Mouse (Mus musculus) neural tube, embryonic 12.5 days (tissue): Measurements from ENCODE around the gene Cluh. TPM values are rescaled to one million over a fixed set of nuclear protein-coding genes. Genes with fewer than 3 reads are reported as not detected.
A peak's percentile ranks its signal among the peaks of the same experiment; 100 is the strongest.

ENCODE experiments used
- ATAC-seq: fragments of 200-750 bp; cut with Nextera tagmentation; 2 replicates; pipeline ENCODE4 v1.8.0; 2017; ENCODE audit warnings: low read depth, mild to moderate bottlenecking, moderate TSS enrichment, moderate library complexity; ENCODE audit not compliant: low FRiP score
- H3K27ac ChIP-seq: fragments of 300-500 bp; sonication (generic); 2 replicates; pipeline ENCODE4 v1.5.1; 2016
- H3K27me3 ChIP-seq: fragments of 300-500 bp; sonication (generic); replicated peaks from 2 replicates; pipeline ENCODE4 v1.6.1; 2016; ENCODE audit warnings: mild to moderate bottlenecking
- H3K36me3 ChIP-seq: fragments of 300-500 bp; sonication (generic); 2 replicates; pipeline ENCODE4 v1.6.1; 2016; ENCODE audit warnings: mild to moderate bottlenecking
- H3K4me1 ChIP-seq: fragments of 300-500 bp; sonication (generic); 2 replicates; pipeline ENCODE4 v1.6.1; 2016
- H3K4me2 ChIP-seq: fragments of 300-500 bp; sonication (generic); replicated peaks from 2 replicates; pipeline ENCODE4 v1.6.1; 2016; ENCODE audit warnings: mild to moderate bottlenecking
- H3K4me3 ChIP-seq: fragments of 300-500 bp; sonication (generic); 2 replicates; pipeline ENCODE4 v1.5.1; 2016
- H3K9ac ChIP-seq: fragments of 300-500 bp; sonication (generic); 2 replicates; pipeline ENCODE4 v1.6.1; 2016; ENCODE audit warnings: mild to moderate bottlenecking
- H3K9me3 ChIP-seq: fragments of 300-500 bp; sonication (generic); 2 replicates; pipeline ENCODE4 v1.6.1; 2016; ENCODE audit warnings: mild to moderate bottlenecking
- WGBS: fragments of 180-500 bp; shearing (Covaris S2); methylation state at CpG from one replicate; pipeline ENCODE4 v1.1.7; 2016; 5-methylcytosine and 5-hydroxymethylcytosine counted together
- polyA plus RNA-seq: library from polyadenylated mRNA; unstranded; fragments of >200 nt; fragmentation: Nextera tagmentation; extraction: Ambion mirVana; gene quantifications from 2 replicates; pipeline ENCODE4 v1.2.1, GENCODE M21; 2016

Cluh gene
- 18.4 and 20.2 TPM in 2 replicates for polyA plus RNA-seq

- Histone ChIP-seq H3K4me2 (peak within 1 kb of the TSS; percentile 96), H3K9me3 (no peaks in the 10 kb centered on the region), H3K36me3 (no peaks in the 10 kb centered on the region), H3K27ac (peak within 1 kb of the TSS; percentile 15; the same call in 1 of the 2 replicates), H3K9ac (peak within 1 kb of the TSS; percentile 80), H3K4me3 (peak within 1 kb of the TSS; percentile 84), H3K4me1 (peaks cover 48% of the 10 kb centered on the region), H3K27me3 (no peaks in the 10 kb centered on the region)
- WGBS = under 1% methylated on average over 58 of the region's 58 CpGs
- ATAC-seq = peak; percentile 86
Measured at GRCm38 (mm10) chr11:74649095-74649646, at the start of gene Cluh. Cluh (plus strand) TSS chr11:74649495.

DNA sequence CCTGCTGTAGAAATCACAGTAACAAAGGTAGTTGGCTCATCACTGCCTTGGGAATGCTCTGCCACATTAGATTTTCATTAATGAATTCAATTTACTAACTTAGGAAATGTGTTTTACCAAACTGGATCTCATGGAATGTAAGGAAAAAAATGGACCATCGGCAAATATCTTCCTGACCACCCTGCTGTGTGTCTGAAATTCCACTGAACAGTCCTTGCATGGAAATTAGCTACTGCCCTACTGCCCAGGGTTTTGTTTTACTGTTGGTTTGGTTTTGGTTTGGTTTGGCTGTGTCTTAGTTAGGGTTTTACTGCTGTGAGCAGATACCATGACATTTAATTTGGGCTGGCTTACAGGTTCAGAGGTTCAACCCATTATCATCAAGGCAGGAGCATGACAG is 47.0 kb upstream of the Cluh start:
- WGBS = 86% methylated on average over 1 of the region's 1 CpGs

GRCm38 (mm10) chr11:74610068-74610467 is 39.2 kb upstream of the Cluh start:
- H3K9ac ChIP-seq = no peak overlapping the region
- H3K4me1 ChIP-seq = peaks cover 6% of the 10 kb centered on the region
- H3K27me3 ChIP-seq = peaks cover 35% of the 10 kb centered on the region
- H3K9me3 ChIP-seq = no peaks in the 10 kb centered on the region
- no peak overlapping the region for H3K27ac ChIP-seq
- peak overlapping the region; percentile 78 for H3K4me2 ChIP-seq
- 0 out of 2 replicates have a peak overlapping the region, but pooled peaks have one; percentile 39 for H3K4me3 ChIP-seq
- H3K36me3 ChIP-seq = no peaks in the 10 kb centered on the region
- ATAC-seq = no peak
- WGBS = 20% methylated on average over 5 of the region's 5 CpGs

More for the DNA sequence above, 47.0 kb upstream of the Cluh start:
- H3K4me2 ChIP-seq = no peak overlapping the region
- H3K36me3 ChIP-seq = no peaks in the 10 kb centered on the region
- ATAC-seq = no peak
- H3K27ac ChIP-seq = no peak overlapping the region
- no peak overlapping the region for H3K9ac ChIP-seq
- H3K4me3 ChIP-seq = no peak overlapping the region
- no peaks in the 10 kb centered on the region for H3K27me3 ChIP-seq
- H3K4me1 ChIP-seq = no peaks in the 10 kb centered on the region
- H3K9me3 ChIP-seq = peaks cover 7% of the 10 kb centered on the region; the same call in 1 of the 2 replicates

DNA sequence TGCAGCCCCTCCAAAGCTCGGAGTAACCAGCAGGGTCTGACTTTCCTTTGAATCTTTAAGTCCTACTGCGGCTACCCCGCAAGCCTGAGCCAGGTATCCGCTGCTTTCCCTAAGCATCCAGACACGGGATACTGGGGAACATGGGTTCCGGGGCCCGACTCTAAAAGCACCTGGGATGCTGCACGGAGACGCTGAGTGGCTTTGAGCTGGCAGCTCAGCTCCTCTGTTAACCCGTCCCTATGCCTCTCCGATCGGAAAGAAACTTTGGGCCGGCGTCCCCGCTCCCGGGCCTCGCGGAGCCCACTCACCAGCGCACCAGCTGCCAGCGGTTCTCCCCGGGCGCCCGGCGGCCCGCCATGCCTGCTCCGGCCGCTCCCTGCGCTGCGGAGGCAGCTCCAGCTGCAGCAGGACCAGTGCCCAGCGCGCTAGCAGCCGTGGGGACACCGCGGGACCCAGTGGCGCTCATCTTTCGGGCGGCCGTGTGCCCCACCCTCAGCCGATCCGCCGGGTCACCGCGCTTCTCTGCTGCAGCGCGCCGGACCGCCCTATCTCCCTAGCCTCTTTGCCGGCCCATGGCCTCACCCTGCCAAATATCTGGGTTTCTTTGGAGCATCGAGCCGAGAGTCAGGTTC is 38.6 kb upstream of the Cluh start, which contains the start of gene Rap1gap2:
Rap1gap2 (minus strand) TSS at position 371 of the 632 bp plus-strand sequence.
- Histone ChIP-seq H3K4me2 (peak within 1 kb of the TSS; percentile 78), H3K4me1 (peaks cover 6% of the 10 kb centered on the region), H3K4me3 (peak within 1 kb of the TSS; percentile 39), H3K9me3 (no peaks in the 10 kb centered on the region), H3K27ac (no peak within 1 kb of the TSS), H3K9ac (peak within 1 kb of the TSS; percentile 55), H3K36me3 (no peaks in the 10 kb centered on the region), H3K27me3 (peaks cover 35% of the 10 kb centered on the region)
- WGBS = 1% methylated on average over 50 of the region's 50 CpGs
- ATAC-seq = 0 out of 2 replicates have a peak, but pooled peaks have one; percentile 33

GRCm38 (mm10) chr11:74611437-74611836 is 37.9 kb upstream of the Cluh start:
- H3K27me3 ChIP-seq = peaks cover 35% of the 10 kb centered on the region
- WGBS = 19% methylated on average over 7 of the region's 7 CpGs
- no peaks in the 10 kb centered on the region for H3K9me3 ChIP-seq
- no peaks in the 10 kb centered on the region for H3K36me3 ChIP-seq
- no peak for ATAC-seq
- no peak overlapping the region for H3K9ac ChIP-seq
- no peak overlapping the region for H3K4me3 ChIP-seq
- peaks cover 6% of the 10 kb centered on the region for H3K4me1 ChIP-seq
- no peak overlapping the region for H3K27ac ChIP-seq
- no peak overlapping the region for H3K4me2 ChIP-seq

DNA sequence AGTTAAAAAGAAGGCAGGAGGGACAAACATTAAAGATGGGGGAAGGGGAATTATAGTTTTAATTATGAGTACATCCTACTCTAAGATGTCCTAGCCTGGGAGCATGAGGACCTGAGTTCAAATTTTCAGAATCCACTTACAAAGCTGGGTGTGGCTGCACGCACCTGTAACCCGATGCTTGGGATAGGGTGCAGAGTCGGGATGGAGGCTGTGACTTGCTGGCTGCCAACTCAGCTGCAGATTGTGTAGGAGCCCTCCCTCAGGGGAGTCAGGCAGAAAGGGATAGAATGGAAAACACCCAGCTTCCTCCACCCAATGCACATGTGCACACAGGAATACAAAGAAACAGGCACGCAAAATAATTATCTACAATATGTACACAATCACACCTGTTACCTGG is 35.9 kb upstream of the Cluh start:
- H3K4me3 ChIP-seq = no peak overlapping the region
- peaks cover 39% of the 10 kb centered on the region for H3K27me3 ChIP-seq
- no peak overlapping the region for H3K4me2 ChIP-seq
- H3K9me3 ChIP-seq = no peaks in the 10 kb centered on the region
- WGBS = 68% methylated on average over 4 of the region's 4 CpGs
- H3K4me1 ChIP-seq = peaks cover 6% of the 10 kb centered on the region
- no peak overlapping the region for H3K27ac ChIP-seq
- no peak for ATAC-seq
- H3K9ac ChIP-seq = no peak overlapping the region
- no peaks in the 10 kb centered on the region for H3K36me3 ChIP-seq

DNA sequence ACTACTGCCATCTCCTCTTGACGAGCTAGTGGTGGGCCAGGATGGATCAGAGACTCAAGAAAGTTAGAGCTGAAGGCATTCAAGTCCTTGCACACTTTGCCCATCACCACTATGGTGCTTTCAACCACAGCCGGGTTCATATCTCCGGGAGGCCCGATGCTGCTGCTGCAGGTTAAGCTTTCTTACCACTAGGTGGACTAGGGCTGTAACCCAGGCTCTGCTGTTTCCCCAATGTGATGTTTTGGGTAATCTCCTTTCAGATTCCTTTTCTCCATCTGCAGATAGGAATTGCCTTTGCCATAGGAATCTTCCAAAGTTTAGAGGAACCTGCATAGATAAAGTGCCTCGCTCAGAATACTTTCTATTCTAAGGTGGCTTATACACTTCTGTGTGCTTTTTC is 33.7 kb upstream of the Cluh start:
- H3K27me3 ChIP-seq = peaks cover 36% of the 10 kb centered on the region
- H3K9me3 ChIP-seq = no peaks in the 10 kb centered on the region

GRCm38 (mm10) chr11:74619201-74619955 is 29.9 kb upstream of the Cluh start, which contains the start of gene Ccdc92b:
Ccdc92b (plus strand) TSS chr11:74619605.
- Histone ChIP-seq H3K4me2 (peak within 1 kb of the TSS; percentile 76), H3K4me1 (peaks cover 8% of the 10 kb centered on the region; the same call in 1 of the 2 replicates), H3K9me3 (no peaks in the 10 kb centered on the region), H3K27me3 (peaks cover 27% of the 10 kb centered on the region), H3K4me3 (peak within 1 kb of the TSS; percentile 53), H3K27ac (no peak within 1 kb of the TSS), H3K9ac (peak within 1 kb of the TSS; percentile 60), H3K36me3 (no peaks in the 10 kb centered on the region)
- ATAC-seq = peak; percentile 71
- under 1% methylated on average over 50 of the region's 63 CpGs for WGBS

More for the DNA sequence above, 33.7 kb upstream of the Cluh start:
- 55% methylated on average over 5 of the region's 5 CpGs for WGBS
- H3K4me2 ChIP-seq = no peak overlapping the region
- no peaks in the 10 kb centered on the region for H3K36me3 ChIP-seq
- no peak for ATAC-seq
- no peak overlapping the region for H3K9ac ChIP-seq
- peaks cover 12% of the 10 kb centered on the region for H3K4me1 ChIP-seq
- H3K4me3 ChIP-seq = no peak overlapping the region
- H3K27ac ChIP-seq = no peak overlapping the region

GRCm38 (mm10) chr11:74619956-74620300 is 29.4 kb upstream of the Cluh start:
- H3K9me3 ChIP-seq = no peaks in the 10 kb centered on the region
- peak; percentile 43; the same call in 1 of the 2 replicates for ATAC-seq
- H3K4me3 ChIP-seq = peak overlapping the region; percentile 53
- peak overlapping the region; percentile 76 for H3K4me2 ChIP-seq
- H3K36me3 ChIP-seq = no peaks in the 10 kb centered on the region
- peaks cover 27% of the 10 kb centered on the region for H3K27me3 ChIP-seq
- peak overlapping the region; percentile 60 for H3K9ac ChIP-seq
- 2% methylated on average over 16 of the region's 16 CpGs for WGBS
- no peak overlapping the region for H3K27ac ChIP-seq
- H3K4me1 ChIP-seq = peaks cover 8% of the 10 kb centered on the region; the same call in 1 of the 2 replicates

DNA sequence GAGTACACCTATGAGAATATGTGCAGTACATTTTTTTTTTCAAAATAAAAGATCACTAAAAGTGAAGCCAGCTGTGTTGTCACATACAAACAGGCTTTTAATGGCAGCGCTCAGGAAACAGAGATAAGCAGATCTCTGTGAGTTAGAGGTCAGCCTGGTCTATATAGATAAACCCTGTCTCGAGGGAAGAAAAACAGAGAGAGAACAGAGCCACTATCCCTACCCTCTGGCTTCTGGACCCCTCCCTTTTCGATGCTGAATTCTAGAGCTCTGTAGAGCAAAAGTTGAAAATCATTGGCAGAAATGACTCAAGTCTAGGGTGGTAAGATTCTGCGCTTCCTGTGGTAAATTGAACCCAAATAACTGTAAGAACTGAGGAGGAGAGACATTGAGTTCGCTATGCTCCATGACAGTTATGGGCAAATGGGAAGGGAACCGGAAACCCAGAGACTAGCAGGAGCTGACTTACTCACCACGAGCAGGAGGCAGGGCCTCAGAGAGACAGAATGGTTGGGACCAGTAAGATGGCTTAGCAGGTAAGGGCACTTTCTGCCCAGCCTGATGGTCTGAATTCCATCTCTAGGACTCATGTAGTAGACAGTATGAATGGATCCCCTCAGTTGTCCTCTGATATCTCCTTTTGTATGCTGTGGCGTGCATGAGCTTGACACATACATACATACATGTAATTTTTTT is 27.2 kb upstream of the Cluh start:
- 78% methylated on average over 8 of the region's 8 CpGs for WGBS
- no peak overlapping the region for H3K4me3 ChIP-seq
- H3K27ac ChIP-seq = no peak overlapping the region
- H3K9me3 ChIP-seq = no peaks in the 10 kb centered on the region
- ATAC-seq = no peak
- no peak overlapping the region for H3K9ac ChIP-seq
- H3K36me3 ChIP-seq = no peaks in the 10 kb centered on the region
- H3K27me3 ChIP-seq = peaks cover 27% of the 10 kb centered on the region
- H3K4me2 ChIP-seq = no peak overlapping the region
- H3K4me1 ChIP-seq = peaks cover 8% of the 10 kb centered on the region; the same call in 1 of the 2 replicates

- no peak overlapping the region for H3K9ac ChIP-seq
- H3K4me3 ChIP-seq = no peak overlapping the region
- H3K4me1 ChIP-seq = peaks cover 8% of the 10 kb centered on the region; the same call in 1 of the 2 replicates
- no peaks in the 10 kb centered on the region for H3K36me3 ChIP-seq
- WGBS = 78% methylated on average over 6 of the region's 6 CpGs
- no peaks in the 10 kb centered on the region for H3K9me3 ChIP-seq
- no peak overlapping the region for H3K4me2 ChIP-seq
- no peak overlapping the region for H3K27ac ChIP-seq
- peaks cover 23% of the 10 kb centered on the region for H3K27me3 ChIP-seq
- ATAC-seq = no peak
Measured at GRCm38 (mm10) chr11:74623693-74624092, 25.6 kb upstream of the Cluh start.

DNA sequence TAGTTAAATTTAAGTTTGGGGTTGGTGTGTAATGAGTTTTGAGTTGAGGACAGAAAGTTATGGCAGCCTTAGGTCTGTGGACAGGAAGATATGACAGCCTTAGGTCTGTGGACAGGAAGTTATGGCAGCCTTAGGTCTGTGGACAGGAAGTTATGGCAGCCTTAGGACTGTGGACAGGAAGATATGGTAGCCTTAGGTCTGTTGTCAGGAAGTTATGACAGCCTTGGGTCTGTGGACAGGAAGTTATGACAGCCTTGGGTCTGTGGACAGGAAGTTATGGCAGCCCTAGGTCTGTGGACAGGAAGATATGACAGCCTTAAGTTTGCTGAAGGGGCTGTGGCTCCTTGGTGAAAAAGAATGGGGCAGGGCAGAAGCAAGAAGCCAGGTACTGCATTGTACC is 24.0 kb upstream of the Cluh start:
- H3K9ac ChIP-seq = no peak overlapping the region
- no peak overlapping the region for H3K4me2 ChIP-seq
- no peak overlapping the region for H3K4me3 ChIP-seq
- ATAC-seq = no peak
- no peak overlapping the region for H3K27ac ChIP-seq
- no peaks in the 10 kb centered on the region for H3K36me3 ChIP-seq
- peaks cover 11% of the 10 kb centered on the region for H3K27me3 ChIP-seq
- no peaks in the 10 kb centered on the region for H3K9me3 ChIP-seq
- H3K4me1 ChIP-seq = no peaks in the 10 kb centered on the region
